Mouse (Mus musculus) small intestine, adult 2 months (tissue): ENCODE measurements at regions not wholly inside any gene's neighbourhood (a gene's known extent, or its start where the extent isn't known, plus 50 kb on each side); places are given as distances from the start of the nearest gene placed in this dataset.

ENCODE experiments used
- CTCF ChIP-seq: fragments of 200-500 bp; IDR thresholded peaks from 2 replicates; pipeline ENCODE4 v1.5.1; 2012; ENCODE audit warnings: low read depth, mild to moderate bottlenecking, control low read depth, inconsistent platforms, low read length, moderate library complexity, mixed read lengths; ENCODE audit not compliant: insufficient replicate concordance, insufficient read length; ENCODE audit errors: extremely low read depth
- POLR2A ChIP-seq: fragments of 200-500 bp; IDR thresholded peaks from 2 replicates; pipeline ENCODE4 v1.6.1; 2012; ENCODE audit warnings: low read depth, mild to moderate bottlenecking, control low read depth, inconsistent platforms, low read length, moderate library complexity

DNA sequence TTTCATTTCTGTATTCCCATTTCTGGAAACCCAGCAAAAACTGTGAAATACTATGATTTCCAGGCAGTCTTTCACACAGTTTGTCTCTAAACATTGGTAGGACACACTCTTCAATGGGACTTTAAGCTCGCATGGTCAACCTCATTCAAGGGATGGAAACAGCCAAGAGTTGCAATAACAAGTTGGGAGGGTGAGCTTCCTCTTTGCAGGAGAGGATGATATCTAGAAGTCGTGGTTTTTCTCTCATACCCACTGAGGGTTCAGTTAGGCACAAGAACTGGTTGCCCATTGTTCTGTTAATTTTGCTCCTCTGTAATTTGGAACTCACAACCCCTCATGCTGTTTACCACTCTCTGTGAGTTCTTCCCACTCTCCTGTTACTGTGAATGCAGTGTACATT is 290.5 kb downstream of the Satb1 start:
- TF ChIP-seq CTCF, result no peak
- no peak for TF ChIP-seq POLR2A
